Mouse (Mus musculus) embryonic fibroblast, embryonic 13.5 days (primary cell): Measurements from ENCODE around the gene Il12rb1. TPM values are rescaled to one million over a fixed set of nuclear protein-coding genes. Genes with fewer than 3 reads are reported as not detected.
A peak's percentile ranks its signal among the peaks of the same experiment; 100 is the strongest.
"Not testable (repeated sequence)": the region's sequence is repeated elsewhere in the genome, so short reads cannot be mapped to it uniquely, and the experiment has no call there.

ENCODE experiments used
- H3K27ac ChIP-seq: 2 replicates; pipeline ENCODE4 v1.5.1; 2012; ENCODE audit warnings: low read length, control low read depth, inconsistent platforms; ENCODE audit not compliant: insufficient read depth
- H3K4me1 ChIP-seq: 2 replicates; pipeline ENCODE4 v1.6.1; 2011; ENCODE audit warnings: low read length; ENCODE audit not compliant: control insufficient read depth, insufficient read depth
- H3K4me3 ChIP-seq: 2 replicates; pipeline ENCODE4 v1.5.1; 2011; ENCODE audit warnings: mild to moderate bottlenecking, control low read depth, low read length; ENCODE audit not compliant: insufficient read depth
- CTCF ChIP-seq: IDR thresholded peaks from 2 replicates; pipeline ENCODE4 v1.5.1; 2011; ENCODE audit warnings: mild to moderate bottlenecking, control low read depth, low read length, moderate library complexity, borderline replicate concordance; ENCODE audit not compliant: insufficient read depth
- POLR2A ChIP-seq: IDR thresholded peaks from 2 replicates; pipeline ENCODE4 v1.6.1; 2011; ENCODE audit warnings: low read depth, mild to moderate bottlenecking, control low read depth, low read length, moderate library complexity
- polyA plus RNA-seq: library from polyadenylated mRNA; stranded (reverse); fragments of >200 nt; gene quantifications from 2 replicates; pipeline ENCODE4 v1.2.4, GENCODE M21; 2011; ENCODE audit warnings: low read depth; ENCODE audit not compliant: missing spikeins, insufficient read length

Gene Il12rb1
- polyA plus RNA-seq, 1 experiment = not detected

DNA sequence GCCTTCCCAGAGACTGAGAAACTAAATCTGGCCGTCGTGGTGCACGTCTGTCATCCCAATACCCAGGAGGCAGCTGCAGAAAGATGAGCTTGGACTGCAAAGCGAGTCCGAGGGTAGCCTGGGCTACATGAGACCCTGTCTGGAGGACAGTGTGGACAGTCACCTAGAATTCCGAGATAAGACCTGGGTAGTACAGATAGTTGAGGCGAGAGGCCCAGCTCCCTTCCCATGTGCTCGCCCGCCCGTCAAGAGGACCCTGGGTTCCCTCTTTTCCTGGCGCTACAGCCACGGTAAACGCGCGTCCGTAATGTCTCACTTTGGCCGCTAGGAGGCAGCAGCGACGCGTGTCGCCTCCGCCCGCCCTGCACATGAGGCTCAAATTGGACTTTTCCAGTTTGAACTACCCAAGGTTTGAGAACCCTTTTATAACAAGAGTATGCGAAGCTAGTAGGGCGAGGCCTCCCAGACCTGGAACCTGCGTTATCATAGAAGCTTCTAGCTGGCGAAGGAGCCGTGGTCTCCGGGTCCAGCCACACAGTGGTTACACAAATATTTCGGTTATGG, 13.2 kb downstream of the Il12rb1 start:
- H3K4me1 ChIP-seq = no peaks in the 10 kb centered on the region
- TF ChIP-seq POLR2A (no peak), CTCF (peak; percentile 100)
- H3K27ac ChIP-seq = no peak overlapping the region
- no peak overlapping the region for H3K4me3 ChIP-seq

DNA sequence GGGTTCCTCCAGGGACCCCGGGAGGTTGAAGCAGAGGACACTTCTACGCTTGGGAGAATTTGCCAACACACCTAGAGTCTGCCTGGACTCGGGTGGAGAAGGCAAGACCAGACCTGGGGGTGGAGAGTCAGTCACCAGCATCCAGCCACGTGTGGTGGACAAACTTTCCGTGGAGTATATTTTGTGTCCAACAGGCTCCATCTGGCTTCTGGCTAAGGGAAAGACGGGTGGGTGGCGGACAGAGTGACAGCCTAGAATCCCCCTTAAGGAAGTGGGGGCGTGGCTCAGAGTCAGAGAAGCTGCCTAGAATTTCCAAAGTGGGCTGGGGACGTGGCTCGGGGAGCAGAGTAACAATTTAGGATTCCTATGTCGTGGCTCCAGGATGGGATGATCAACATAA, 13.7 kb downstream of the Il12rb1 start:
- no peaks in the 10 kb centered on the region for H3K4me1 ChIP-seq
- TF ChIP-seq POLR2A = no peak
- no peak for TF ChIP-seq CTCF
- no peak overlapping the region for H3K27ac ChIP-seq
- no peak overlapping the region for H3K4me3 ChIP-seq

DNA sequence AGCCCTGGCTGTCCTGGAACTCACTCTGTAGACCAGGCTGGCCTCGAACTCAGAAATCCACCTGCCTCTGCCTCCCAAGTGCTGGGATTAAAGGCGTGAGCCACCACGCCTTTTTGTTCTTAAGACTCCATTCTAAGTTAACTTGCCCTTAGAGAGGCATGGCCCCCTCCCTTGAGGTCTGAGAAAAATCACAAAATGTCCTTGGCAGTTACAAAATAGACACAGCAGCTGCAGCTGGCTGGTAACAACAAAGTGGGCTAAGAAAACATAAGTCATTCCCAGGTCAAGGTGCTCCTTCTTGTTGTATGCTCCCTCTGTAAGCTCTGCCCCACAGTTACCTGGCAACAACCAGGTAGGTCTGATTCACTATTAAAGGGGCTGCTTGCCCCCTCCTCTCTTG, 14.3 kb downstream of the Il12rb1 start:
- not testable (repeated sequence) for H3K4me3 ChIP-seq, H3K27ac ChIP-seq, H3K4me1 ChIP-seq

DNA sequence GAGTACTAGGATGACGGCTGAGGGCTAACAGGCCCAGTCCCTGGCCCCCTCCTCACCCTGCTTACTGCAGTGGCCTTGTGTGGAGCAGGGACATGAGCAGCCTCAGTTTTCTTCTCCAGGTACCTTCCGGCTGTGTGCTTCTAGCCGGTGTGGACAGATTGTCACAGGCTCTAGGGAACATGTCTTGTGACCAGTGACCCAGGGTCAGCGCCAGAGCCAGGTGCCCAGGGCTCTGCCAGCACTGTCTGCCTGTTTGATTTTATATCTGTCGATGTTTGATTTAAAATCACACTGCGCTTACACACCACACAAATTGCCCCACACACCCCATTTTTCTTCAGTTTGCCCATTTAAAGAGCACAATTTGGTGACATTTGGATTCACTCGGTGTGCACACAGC, 15.6 kb downstream of the Il12rb1 start:
- Histone ChIP-seq H3K4me1 (no peaks in the 10 kb centered on the region), H3K4me3 (no peak overlapping the region), H3K27ac (no peak overlapping the region)
- TF ChIP-seq CTCF = no peak

DNA sequence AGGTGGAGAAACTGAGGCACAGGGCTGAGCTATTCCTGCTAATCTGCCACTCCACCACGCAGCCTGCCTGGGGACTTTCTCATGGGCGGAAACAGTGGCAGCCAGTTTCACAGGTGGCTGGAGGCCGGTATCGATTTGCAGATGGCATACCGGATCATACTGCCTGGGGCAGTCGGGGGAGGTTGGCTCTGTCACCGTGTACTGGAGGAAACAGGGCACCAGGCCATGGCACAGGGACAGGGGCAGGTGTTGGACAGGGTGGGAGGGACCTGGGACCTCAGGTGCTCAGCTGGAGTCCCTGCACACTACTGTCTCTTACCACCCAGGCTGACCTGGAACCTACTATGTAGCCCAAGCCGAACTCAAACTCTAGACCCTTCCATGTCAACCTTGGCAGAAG, 17.6 kb downstream of the Il12rb1 start:
- Histone ChIP-seq H3K27ac (no peak overlapping the region), H3K4me1 (no peaks in the 10 kb centered on the region), H3K4me3 (no peak overlapping the region)
- TF ChIP-seq POLR2A (no peak), CTCF (no peak)

DNA sequence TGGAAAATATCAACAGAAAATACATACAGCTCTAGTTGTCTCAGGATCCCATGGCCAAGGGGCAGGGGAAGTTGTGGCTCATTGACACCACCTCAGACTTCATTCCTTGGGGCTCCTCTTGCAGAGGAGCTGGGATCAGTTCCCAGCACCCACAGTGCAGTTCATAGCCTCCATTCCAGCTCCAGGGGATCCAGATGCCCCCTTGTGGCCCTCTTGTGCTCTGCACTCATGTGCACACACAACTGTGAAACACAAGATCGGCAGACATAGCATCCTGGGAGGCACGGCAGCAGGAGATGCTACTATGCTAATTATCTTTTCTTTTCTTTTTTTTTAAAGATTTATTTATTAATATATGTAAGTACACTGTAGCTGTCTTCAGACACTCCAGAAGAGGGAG, 18.8 kb downstream of the Il12rb1 start:
- TF ChIP-seq CTCF = no peak
- no peak for TF ChIP-seq POLR2A

DNA sequence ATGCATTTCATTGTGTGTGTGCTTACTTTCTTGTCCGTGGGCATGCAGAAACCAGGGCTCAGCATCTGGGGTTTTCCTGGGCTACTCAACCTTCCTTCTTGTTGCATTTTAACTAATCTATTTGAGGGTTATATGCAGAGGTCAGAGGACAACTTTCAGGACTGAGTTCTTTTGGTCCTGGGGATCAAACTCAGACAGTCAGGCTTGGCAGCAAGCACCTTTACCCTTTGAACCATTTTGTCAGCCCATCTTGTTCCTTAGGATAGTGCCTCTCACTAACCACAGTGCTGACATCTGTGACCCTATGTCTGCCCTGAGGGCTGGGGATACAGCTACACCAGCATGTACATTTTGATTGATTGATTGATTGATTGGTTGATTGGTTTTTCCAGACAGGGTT, 19.5 kb downstream of the Il12rb1 start:
- Histone ChIP-seq H3K27ac (no peak overlapping the region), H3K4me3 (no peak overlapping the region), H3K4me1 (no peaks in the 10 kb centered on the region)
- TF ChIP-seq CTCF (no peak), POLR2A (no peak)

More for the DNA sequence above, 18.8 kb downstream of the Il12rb1 start:
- H3K4me3 ChIP-seq = no peak overlapping the region
- H3K4me1 ChIP-seq = no peaks in the 10 kb centered on the region
- no peak overlapping the region for H3K27ac ChIP-seq

DNA sequence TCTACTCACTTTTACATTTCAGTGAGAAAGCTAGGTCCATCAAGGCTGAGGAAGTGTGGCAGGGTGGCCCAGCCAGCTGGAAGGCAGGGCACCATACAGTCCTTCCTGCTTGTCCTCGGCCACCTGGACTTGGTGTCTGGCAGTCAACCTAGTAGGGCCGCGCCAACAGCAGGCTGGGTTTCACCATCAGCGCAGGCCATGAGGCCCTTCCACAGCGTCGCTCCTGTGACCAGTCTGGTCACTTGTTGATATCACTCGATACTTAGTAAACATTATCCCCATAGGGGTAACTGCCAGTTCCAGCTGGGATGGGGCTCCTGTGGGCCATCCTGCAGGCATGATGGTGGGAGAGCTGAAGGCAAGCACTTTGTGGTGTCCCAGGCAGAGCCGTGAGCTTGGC, 23.3 kb downstream of the Il12rb1 start:
- TF ChIP-seq POLR2A = no peak
- no peak for TF ChIP-seq CTCF
- H3K27ac ChIP-seq = no peak overlapping the region
- H3K4me1 ChIP-seq = no peaks in the 10 kb centered on the region
- no peak overlapping the region for H3K4me3 ChIP-seq

DNA sequence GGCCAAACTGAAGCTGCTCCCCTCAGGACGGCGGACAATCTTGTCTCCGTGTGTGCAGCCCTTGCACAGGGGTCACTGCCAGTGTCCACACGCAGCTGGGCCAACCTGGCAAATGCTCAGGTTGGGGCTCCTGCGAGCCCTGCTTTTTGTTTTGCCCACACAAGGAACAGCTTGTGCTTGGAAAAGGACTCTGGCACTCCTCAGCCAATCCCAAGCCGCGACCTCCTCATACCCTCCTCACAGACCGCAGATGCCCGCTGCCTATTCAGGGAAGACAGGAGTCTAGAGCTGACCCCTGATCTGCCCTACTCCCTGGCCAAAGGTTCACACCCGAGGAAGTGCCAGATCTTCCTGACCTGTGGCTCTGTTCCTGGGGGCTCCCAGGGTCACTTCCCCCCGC, 24.1 kb downstream of the Il12rb1 start:
- no peak for TF ChIP-seq CTCF
- no peak for TF ChIP-seq POLR2A
- Histone ChIP-seq H3K4me3 (no peak overlapping the region), H3K4me1 (no peaks in the 10 kb centered on the region), H3K27ac (no peak overlapping the region)

DNA sequence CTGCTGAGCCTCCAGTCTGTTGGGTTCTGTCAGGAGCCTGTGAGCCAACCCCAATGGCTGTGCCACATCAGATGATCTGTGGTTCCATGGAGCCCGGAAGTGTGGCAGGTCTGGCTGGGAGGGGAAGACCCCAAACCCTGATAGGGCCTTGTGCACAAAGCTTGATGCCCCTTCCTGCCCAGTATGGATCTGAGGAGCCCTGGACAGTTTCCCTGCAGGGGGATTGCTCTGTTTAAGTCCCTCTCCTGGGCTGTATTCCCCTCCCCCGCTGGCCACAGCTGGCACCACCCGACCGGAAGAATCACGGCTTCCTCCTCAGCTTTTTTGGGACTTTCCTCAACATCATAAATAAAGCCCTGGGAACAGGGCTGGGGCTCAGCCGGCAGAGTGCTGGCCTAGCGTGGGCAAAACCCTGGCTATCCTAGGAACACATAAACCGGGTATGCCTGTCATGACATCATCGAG, 24.8 kb downstream of the Il12rb1 start:
- no peak overlapping the region for H3K4me3 ChIP-seq
- TF ChIP-seq POLR2A = no peak
- H3K4me1 ChIP-seq = no peaks in the 10 kb centered on the region
- H3K27ac ChIP-seq = no peak overlapping the region

DNA sequence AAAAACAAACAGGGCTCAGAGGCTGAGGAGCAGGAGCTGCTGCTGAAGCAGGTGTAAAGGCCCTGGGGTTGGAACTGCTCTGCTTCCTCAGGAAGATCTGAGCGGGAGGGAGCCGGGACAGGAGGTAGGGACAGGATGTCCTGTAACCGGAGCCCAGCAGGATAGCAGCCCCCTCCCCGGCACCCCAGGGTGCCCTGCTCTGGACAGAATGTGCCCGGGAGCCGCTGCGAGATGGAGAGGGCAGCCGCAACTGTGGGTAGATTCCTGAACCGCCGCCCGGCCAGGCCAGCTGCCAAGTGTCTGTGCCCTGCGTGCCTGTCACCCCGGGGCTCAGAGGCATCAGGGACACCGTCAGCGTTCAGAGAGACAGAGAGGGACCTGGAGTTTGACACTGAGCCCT, 25.3 kb downstream of the Il12rb1 start:
- Histone ChIP-seq H3K4me1 (no peaks in the 10 kb centered on the region), H3K27ac (no peak overlapping the region), H3K4me3 (no peak overlapping the region)
- TF ChIP-seq CTCF (no peak), POLR2A (no peak)

DNA sequence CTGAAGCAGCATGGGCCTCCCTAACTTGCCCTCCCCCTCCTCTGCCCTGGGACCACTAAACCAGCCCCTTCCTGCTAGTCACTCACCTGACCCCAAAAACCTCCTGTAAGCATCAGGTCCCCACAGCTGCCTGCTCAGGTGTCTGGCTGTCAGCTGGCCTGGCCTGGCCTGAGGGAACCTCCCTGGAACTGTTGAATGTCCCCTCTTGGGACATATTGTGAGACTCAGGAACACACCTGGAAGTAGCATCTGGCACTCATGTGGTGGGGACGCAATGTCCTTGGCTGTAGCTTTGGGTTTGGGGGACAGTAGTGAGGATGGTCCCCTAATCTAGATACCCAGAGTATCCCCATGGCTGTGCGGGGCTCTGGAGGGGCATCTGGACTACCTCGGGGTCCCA, 25.8 kb downstream of the Il12rb1 start:
- Histone ChIP-seq H3K4me3 (no peak overlapping the region), H3K27ac (no peak overlapping the region)
- no peak for TF ChIP-seq CTCF
- TF ChIP-seq POLR2A = no peak

More for the DNA sequence above, 25.8 kb downstream of the Il12rb1 start:
- H3K4me1 ChIP-seq = no peaks in the 10 kb centered on the region
